ENCODE assay signal across 9 mouse cellular contexts in the genomic region with DNA sequence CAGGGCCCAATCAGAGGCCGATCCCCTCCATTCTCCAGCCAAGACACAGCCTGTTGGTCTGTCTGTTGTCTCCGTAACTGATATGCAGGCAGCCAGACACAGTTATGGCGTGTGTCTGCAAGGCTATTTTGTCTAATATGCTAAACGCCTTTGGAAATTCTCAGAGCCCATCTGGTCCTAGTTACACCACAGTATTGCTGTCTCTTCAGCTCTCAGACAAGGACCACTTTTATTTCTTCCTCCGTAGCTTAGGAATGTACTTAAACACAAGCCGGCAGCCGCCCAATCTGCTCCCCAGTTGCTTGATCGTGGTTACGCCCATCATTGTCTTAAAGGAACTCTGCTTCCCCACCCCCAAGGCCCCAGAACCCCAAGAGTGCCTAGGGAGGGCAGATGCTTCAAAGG. TPM values are rescaled to one million over a fixed set of nuclear protein-coding genes. Genes with fewer than 3 reads are reported as not detected.
A peak's percentile ranks its signal among the peaks of the same experiment; 100 is the strongest.
DNase-seq lines count a peak whose midpoint lies in the region; ATAC-seq and TF ChIP-seq lines count a peak whose summit lies in the region.
"Had no signal": no experiment of that assay in that cellular context is flagged by ENCODE, and none has a peak within 500 bp of the region (broad histone marks: within the 10 kb centered on the region; RNA-seq: fewer than 3 reads in every experiment).

No protein-coding gene starts in this region.

- no peaks in the 10 kb centered on the region for H3K4me1 ChIP-seq in forebrain, embryonic 11.5 days (replicated peaks; ENCODE audit: control insufficient read depth, insufficient read depth, low read length)
- H3K4me1 ChIP-seq in lung, postnatal 0 days (ENCODE audit: insufficient read depth, low read depth, low read length): no peaks in the 10 kb centered on the region

- ATAC-seq in forebrain, embryonic 11.5 days (replicated peaks; ENCODE audit: low FRiP score): no peak
- no peak for ATAC-seq in lung, postnatal 0 days
- ATAC-seq: liver, postnatal 0 days had no signal

- H3K9ac ChIP-seq in forebrain, embryonic 11.5 days (ENCODE audit: low read length): no peak overlapping the region
- H3K9ac ChIP-seq in lung, postnatal 0 days (replicated peaks; ENCODE audit: low read depth): no peak overlapping the region
- H3K9ac ChIP-seq: liver, postnatal 0 days had no signal

- H3K27me3 ChIP-seq in forebrain, embryonic 11.5 days (ENCODE audit: control insufficient read depth, insufficient read depth, low read length): no peaks in the 10 kb centered on the region; the same call in 1 of the 2 replicates
- no peaks in the 10 kb centered on the region for H3K27me3 ChIP-seq in lung, postnatal 0 days (replicated peaks; ENCODE audit: insufficient read depth, low read length)

- TF ChIP-seq EP300 in lung, postnatal 0 days (IDR thresholded peaks at IDR 0.05): no peak

- TF ChIP-seq POLR2A in brain, embryonic 14.5 days (IDR thresholded peaks at IDR 0.05; ENCODE audit: borderline replicate concordance, extremely low read depth, insufficient read depth, insufficient read length, poor library complexity, severe bottlenecking): no peak

- WGBS in forebrain, embryonic 11.5 days: 63% methylated on average over 9 of the region's 9 CpGs
- 44% methylated on average over 9 of the region's 9 CpGs for WGBS in lung, postnatal 0 days

- DNase-seq in left cerebral cortex, adult 2 months (ENCODE audit: extremely low spot score in 1 of 2, low spot score in 2 of 2): no peak
- no peak for DNase-seq in left cerebral cortex, postnatal 4 days
- DNase-seq in brain, embryonic 14.5 days (ENCODE audit: low read depth): peak; percentile 52
- DNase-seq in forebrain, embryonic 11.5 days (ENCODE audit: low spot score): no peak
- DNase-seq in heart, postnatal 4 days: peak; percentile 42
- DNase-seq in thymus, postnatal 36 days: no peak
- no peak for DNase-seq in retina, postnatal 1 day
- DNase-seq in lung, postnatal 0 days (ENCODE audit: low spot score): no peak
- DNase-seq: liver, postnatal 0 days had no signal

- no peaks in the 10 kb centered on the region for H3K9me3 ChIP-seq in forebrain, embryonic 11.5 days (ENCODE audit: control insufficient read depth, low read length)
- no peaks in the 10 kb centered on the region for H3K9me3 ChIP-seq in lung, postnatal 0 days (ENCODE audit: low read length)

- intact Hi-C loops in left cerebral cortex, adult 2 months (cut with DNase I): no loop called here
- intact Hi-C loops in left cerebral cortex, postnatal 4 days (cut with DNase I): no loop called here

- H3K27ac ChIP-seq in left cerebral cortex, adult 2 months: peak overlapping the region; percentile 1; the same call in 1 of the 2 replicates
- 0 out of 2 replicates have a peak overlapping the region, but pooled peaks have one; percentile 12 for H3K27ac ChIP-seq in forebrain, embryonic 11.5 days (ENCODE audit: low read depth, low read length)
- H3K27ac ChIP-seq in lung, postnatal 0 days (ENCODE audit: low read length): no peak overlapping the region

- no peak overlapping the region for H3K4me2 ChIP-seq in forebrain, embryonic 11.5 days (ENCODE audit: low read depth, low read length, severe bottlenecking)
- H3K4me2 ChIP-seq in lung, postnatal 0 days (replicated peaks; ENCODE audit: low read depth, low read length): no peak overlapping the region

- no peaks in the 10 kb centered on the region for H3K36me3 ChIP-seq in forebrain, embryonic 11.5 days (ENCODE audit: control insufficient read depth, insufficient read depth, low read length)
- H3K36me3 ChIP-seq in lung, postnatal 0 days (ENCODE audit: insufficient read depth, low read length): no peaks in the 10 kb centered on the region

- no peak overlapping the region for H3K4me3 ChIP-seq in left cerebral cortex, adult 2 months
- no peak overlapping the region for H3K4me3 ChIP-seq in forebrain, embryonic 11.5 days (ENCODE audit: low read depth, low read length)
- H3K4me3 ChIP-seq in lung, postnatal 0 days (ENCODE audit: low read depth, low read length): no peak overlapping the region

- no peak for TF ChIP-seq CTCF in left cerebral cortex, adult 2 months (IDR thresholded peaks at IDR 0.05)
- TF ChIP-seq CTCF in brain, embryonic 14.5 days (IDR thresholded peaks at IDR 0.05; ENCODE audit: borderline replicate concordance, extremely low read depth, insufficient read depth, insufficient read length): no peak
- no peak for TF ChIP-seq CTCF in lung, postnatal 0 days (IDR thresholded peaks at IDR 0.05)

RNA-seq across cellular contexts. Expression of a gene that starts 24.3 kb away (rescaled TPM):
- 100 to 1,000 TPM; 174 to 176 TPM for total RNA-seq in left cerebral cortex, adult 2 months (2021)
- 10 to 100 TPM; 67.9 to 78.2 TPM for total RNA-seq in left cerebral cortex, postnatal 4 days (2021)
- 73.6 and 76.6 TPM in 2 replicates for polyA plus RNA-seq in brain, embryonic 14.5 days (2012; rRNA removed)
- 12.5 and 14.5 TPM in 2 replicates for polyA plus RNA-seq in forebrain, embryonic 11.5 days (2014; fragmentation: Nextera tagmentation; extraction: Ambion mirVana)
- 10 to 100 TPM; 11.4 to 12.5 TPM for total RNA-seq in heart, postnatal 4 days (2021)
- polyA plus RNA-seq in lung, postnatal 0 days (2015; fragmentation: Nextera tagmentation; extraction: Ambion mirVana): 3.8 and 3.9 TPM in 2 replicates

RNA-seq across cellular contexts. Expression of a gene that starts 31.5 kb away (rescaled TPM):
- total RNA-seq in left cerebral cortex, adult 2 months (2021): 1 to 10 TPM; 5.7 to 8.0 TPM
- 10 to 100 TPM; 15.3 to 17.5 TPM for total RNA-seq in left cerebral cortex, postnatal 4 days (2021)
- 24.7 and 40.5 TPM in 2 replicates for polyA plus RNA-seq in brain, embryonic 14.5 days (2012; rRNA removed)
- polyA plus RNA-seq in forebrain, embryonic 11.5 days (2014; fragmentation: Nextera tagmentation; extraction: Ambion mirVana): 38.9 and 42.4 TPM in 2 replicates
- total RNA-seq in heart, postnatal 4 days (2021): 100 to 1,000 TPM; 172 to 182 TPM
- polyA plus RNA-seq in lung, postnatal 0 days (2015; fragmentation: Nextera tagmentation; extraction: Ambion mirVana): 63.0 and 63.8 TPM in 2 replicates

Comparison
In these comparisons a context has a peak if more than half of its experiments do, and no peak if none do; other contexts are left out.
1. DNase-seq: peak in brain, embryonic 14.5 days (single experiment) and heart, postnatal 4 days (single experiment); none in left cerebral cortex, adult 2 months (0 of 2), left cerebral cortex, postnatal 4 days (single experiment), forebrain, embryonic 11.5 days (single experiment), thymus, postnatal 36 days (0 of 2), retina, postnatal 1 day (single experiment) and lung, postnatal 0 days (single experiment).
2. RNA of a gene that starts 24.3 kb away (total RNA-seq): 174 to 176 TPM in left cerebral cortex, adult 2 months and 67.9 to 78.2 TPM in left cerebral cortex, postnatal 4 days; 11.4 to 12.5 TPM in heart, postnatal 4 days; every median in the first group is over 4 times any median in the second.
3. RNA of a gene that starts 31.5 kb away (total RNA-seq): 172 to 182 TPM in heart, postnatal 4 days; 15.3 to 17.5 TPM in left cerebral cortex, postnatal 4 days and 5.7 to 8.0 TPM in left cerebral cortex, adult 2 months; every median in the first group is over 4 times any median in the second.